Mouse (Mus musculus) heart, embryonic 14.5 days (tissue): ENCODE results near the gene Bin2. TPM values are rescaled to one million over a fixed set of nuclear protein-coding genes. Genes with fewer than 3 reads are reported as not detected.
"Not testable (repeated sequence)": the region's sequence is repeated elsewhere in the genome, so short reads cannot be mapped to it uniquely, and the experiment has no call there.

Experiments used
- ATAC-seq: fragments of 200-750 bp; cut with Nextera tagmentation; 2 replicates; pipeline ENCODE4 v1.8.0; 2017; ENCODE audit warnings: low read depth, moderate TSS enrichment; ENCODE audit not compliant: insufficient number of reproducible peaks, insufficient read depth, low FRiP score
- H3K27ac ChIP-seq, 2 experiments: fragments of 200-500 bp in 1 of 2; fragments of 300-500 bp in 1 of 2; sonication (generic) in 1 of 2; replicated peaks in 1 of 2; 2 replicates each; pipeline ENCODE4 v1.5.1; 2012 to 2014; ENCODE audit warnings: low read depth in 2 of 2, low read length in 2 of 2, control low read depth in 1 of 2, mild to moderate bottlenecking in 1 of 2, mixed read lengths in 1 of 2; ENCODE audit not compliant: control insufficient read depth in 1 of 2, insufficient read depth in 1 of 2
- H3K27me3 ChIP-seq: fragments of 300-500 bp; sonication (generic); 2 replicates; pipeline ENCODE4 v1.6.1; 2014; ENCODE audit warnings: mild to moderate bottlenecking, low read length, control low read depth; ENCODE audit not compliant: control insufficient read depth, insufficient read depth
- H3K36me3 ChIP-seq: fragments of 300-500 bp; sonication (generic); 2 replicates; pipeline ENCODE4 v1.6.1; 2014; ENCODE audit warnings: mild to moderate bottlenecking, control low read depth, low read length, mixed read lengths; ENCODE audit not compliant: control insufficient read depth, insufficient read depth
- H3K4me1 ChIP-seq, 2 experiments: fragments of 200-500 bp in 1 of 2; fragments of 300-500 bp in 1 of 2; sonication (generic) in 1 of 2; 2 replicates each; pipeline ENCODE4 v1.6.1; 2012 to 2014; ENCODE audit warnings: low read length in 2 of 2, control low read depth in 1 of 2, mixed read lengths in 1 of 2; ENCODE audit not compliant: control insufficient read depth in 2 of 2, insufficient read depth in 2 of 2
- H3K4me2 ChIP-seq: fragments of 300-500 bp; sonication (generic); 2 replicates; pipeline ENCODE4 v1.6.1; 2014; ENCODE audit warnings: mild to moderate bottlenecking, low read length
- H3K4me3 ChIP-seq, 2 experiments: fragments of 200-500 bp in 1 of 2; fragments of 300-500 bp in 1 of 2; sonication (generic) in 1 of 2; 2 replicates each; pipeline ENCODE4 v1.5.1; 2012 to 2014; ENCODE audit warnings: low read length in 2 of 2, mild to moderate bottlenecking in 2 of 2, control low read depth in 1 of 2, low read depth in 1 of 2, moderate library complexity in 1 of 2; ENCODE audit not compliant: control insufficient read depth in 1 of 2, insufficient read depth in 1 of 2
- H3K9ac ChIP-seq: fragments of 300-500 bp; sonication (generic); 2 replicates; pipeline ENCODE4 v1.6.1; 2014; ENCODE audit warnings: mild to moderate bottlenecking, low read length
- H3K9me3 ChIP-seq: fragments of 300-500 bp; sonication (generic); 2 replicates; pipeline ENCODE4 v1.6.1; 2016; ENCODE audit warnings: low read length, control low read depth; ENCODE audit not compliant: control insufficient read depth
- WGBS: fragments of 180-500 bp; shearing (Covaris S2); extraction: QIAGEN DNeasy Blood & Tissue Kit; methylation state at CpG from one replicate; pipeline ENCODE4 v1.1.7; 2014; 5-methylcytosine and 5-hydroxymethylcytosine counted together
- polyA plus RNA-seq: library from polyadenylated mRNA; unstranded; fragments of >200 nt; fragmentation: Nextera tagmentation; extraction: Ambion mirVana; gene quantifications from 2 replicates; pipeline ENCODE4 v1.2.1, GENCODE M21; 2014

Gene Bin2
- polyA plus RNA-seq, 1 experiment from 2014 or later: 2.8 TPM

DNA sequence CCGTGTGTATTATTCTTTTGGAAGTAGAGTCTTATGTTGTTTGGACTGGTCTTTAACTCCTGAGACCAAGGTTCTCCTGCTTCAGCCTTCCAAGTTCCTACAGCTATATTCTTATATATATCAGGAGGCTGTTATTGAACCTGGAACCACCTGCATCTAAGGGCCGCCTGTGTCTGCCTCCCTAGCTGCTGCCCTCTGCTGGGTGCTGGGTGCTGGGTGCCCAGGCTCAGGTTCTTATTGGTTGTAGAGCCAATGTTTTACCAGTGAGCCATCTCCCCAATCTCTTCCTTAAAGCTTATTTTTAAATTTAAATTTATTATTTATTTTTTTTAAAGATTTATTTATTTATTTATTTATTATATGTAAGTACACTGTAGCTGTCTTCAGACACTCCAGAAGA lies 56.9 kb downstream of the Bin2 start:
- H3K9me3 ChIP-seq: no peaks in the 10 kb centered on the region
- H3K36me3 ChIP-seq: peaks cover 5% of the 10 kb centered on the region
- H3K9ac ChIP-seq: no peak overlapping the region
- H3K27me3 ChIP-seq: no peaks in the 10 kb centered on the region
- H3K27ac ChIP-seq: no peak overlapping the region
- H3K4me1 ChIP-seq: peaks cover 8 to 16% of the 10 kb centered on the region in 2 experiments
- H3K4me3 ChIP-seq: no peak overlapping the region
- no peak for ATAC-seq
- whole genome bisulfite sequencing: 70% methylated on average over 2 of the region's 2 CpGs
- no peak overlapping the region for H3K4me2 ChIP-seq

DNA sequence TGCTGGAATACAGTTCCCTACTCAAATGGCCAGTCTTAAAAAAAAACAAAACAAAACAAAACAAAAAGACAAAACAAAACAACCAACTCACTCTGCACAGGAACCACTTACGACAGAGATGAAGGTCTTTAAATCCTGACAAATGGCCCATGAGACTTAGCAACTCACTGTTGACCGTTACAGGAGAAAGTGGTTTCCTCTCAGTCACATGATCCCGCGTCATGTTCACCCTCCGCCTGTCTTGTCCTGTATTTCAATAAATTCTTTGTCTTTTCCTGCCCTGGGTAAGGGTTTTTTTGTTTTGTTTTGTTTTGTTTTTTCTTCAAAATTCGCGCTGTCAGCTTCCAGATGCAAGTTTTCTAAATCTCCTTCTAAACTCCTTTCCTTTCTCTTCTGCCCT lies 57.4 kb downstream of the Bin2 start:
- Histone ChIP-seq H3K4me3 (no peak overlapping the region), H3K9ac (no peak overlapping the region)
- ATAC-seq: no peak

GRCm38 (mm10) chr15:100606677-100607076 lies 62.7 kb downstream of the Bin2 start:
- WGBS: 89% methylated on average over 8 of the region's 8 CpGs
- not testable (repeated sequence) for H3K4me2 ChIP-seq, H3K9ac ChIP-seq, H3K4me3 ChIP-seq, H3K4me1 ChIP-seq, H3K27me3 ChIP-seq, H3K27ac ChIP-seq, ATAC-seq, H3K36me3 ChIP-seq, H3K9me3 ChIP-seq

More for the DNA sequence above, 57.4 kb downstream of the Bin2 start:
- Histone ChIP-seq H3K9me3 (no peaks in the 10 kb centered on the region), H3K36me3 (0 out of 2 replicates have a peak, but pooled peaks cover under 1% of the 10 kb centered on the region), H3K27ac (no peak overlapping the region), H3K27me3 (no peaks in the 10 kb centered on the region), H3K4me1 (peaks cover 8 to 16% of the 10 kb centered on the region in 2 experiments), H3K4me2 (no peak overlapping the region)
- WGBS: 76% methylated on average over 7 of the region's 7 CpGs

DNA sequence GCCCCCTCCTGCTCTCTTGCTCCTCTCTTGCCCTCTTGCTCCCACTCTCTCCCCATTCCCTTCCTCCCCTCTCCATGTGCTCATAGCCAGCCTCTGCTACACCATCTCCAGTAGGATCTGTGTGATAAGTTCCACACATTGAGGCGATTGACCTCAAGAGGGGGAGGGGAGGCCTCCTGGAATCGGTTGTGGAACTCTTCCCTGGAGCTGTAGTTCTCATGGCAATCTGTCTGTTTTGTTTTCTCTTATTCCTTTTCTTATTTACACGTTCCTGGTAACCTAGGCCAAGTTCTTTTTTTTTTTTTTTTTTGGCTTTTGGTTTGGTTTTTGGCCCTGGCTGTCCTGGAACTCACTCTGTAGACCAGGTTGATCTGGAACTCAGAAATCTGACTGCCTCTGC lies 67.7 kb downstream of the Bin2 start:
- H3K4me3 ChIP-seq: no peak overlapping the region
- H3K9me3 ChIP-seq: no peaks in the 10 kb centered on the region
- peaks cover 9% of the 10 kb centered on the region; the same call in 1 of the 2 replicates for H3K27me3 ChIP-seq
- H3K9ac ChIP-seq: no peak overlapping the region
- H3K4me2 ChIP-seq: no peak overlapping the region
- 59% methylated on average over 3 of the region's 3 CpGs for WGBS
- H3K27ac ChIP-seq: no peak overlapping the region
- ATAC-seq: no peak
- peaks cover 12 to 13% of the 10 kb centered on the region in 2 experiments for H3K4me1 ChIP-seq
- H3K36me3 ChIP-seq: no peaks in the 10 kb centered on the region

DNA sequence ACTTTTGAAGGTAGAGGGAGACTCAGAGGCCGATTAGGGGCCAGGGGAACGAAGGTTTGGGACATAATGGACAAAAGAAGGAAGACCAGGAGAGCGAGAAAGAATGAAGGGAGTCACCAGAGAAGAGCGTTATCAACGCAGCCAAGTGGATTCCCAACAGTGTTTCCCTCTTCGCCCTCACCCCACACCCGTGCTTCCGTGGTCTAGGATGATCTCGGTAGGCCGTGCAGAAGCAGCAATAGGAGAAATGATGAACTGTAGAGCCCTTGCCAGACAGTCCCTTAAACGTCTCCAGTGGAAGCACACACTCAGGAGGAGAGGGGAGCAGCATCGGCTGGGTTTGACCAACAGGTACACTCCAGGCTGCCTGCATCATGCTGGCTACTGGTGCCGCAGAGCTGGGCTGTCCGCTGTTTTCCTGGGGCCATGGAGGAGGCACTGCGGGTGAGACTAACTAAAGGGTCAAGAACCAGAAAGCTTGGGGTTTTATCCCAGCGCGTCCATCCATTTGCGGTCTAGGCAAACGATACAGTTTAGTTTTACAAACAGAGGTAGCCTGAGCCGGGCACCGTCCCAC lies 68.6 kb downstream of the Bin2 start:
- whole genome bisulfite sequencing: 25% methylated on average over 21 of the region's 21 CpGs
- Histone ChIP-seq H3K4me2 (peak overlapping the region; percentile 92), H3K9ac (peak overlapping the region; percentile 92), H3K36me3 (no peaks in the 10 kb centered on the region), H3K27ac (no peak overlapping the region), H3K4me1 (peaks cover 12 to 13% of the 10 kb centered on the region in 2 experiments), H3K4me3 (peak overlapping the region; percentile 71 to 86), H3K9me3 (no peaks in the 10 kb centered on the region), H3K27me3 (peaks cover 9% of the 10 kb centered on the region; the same call in 1 of the 2 replicates)
- no peak for ATAC-seq

- peaks cover 9% of the 10 kb centered on the region; the same call in 1 of the 2 replicates for H3K27me3 ChIP-seq
- peak overlapping the region; percentile 92 for H3K9ac ChIP-seq
- H3K4me2 ChIP-seq: peak overlapping the region; percentile 92
- H3K4me1 ChIP-seq: peaks cover 10 to 12% of the 10 kb centered on the region in 2 experiments
- 1% methylated on average over 35 of the region's 35 CpGs for WGBS
- no peaks in the 10 kb centered on the region for H3K36me3 ChIP-seq
- peak overlapping the region in 1 of 2 experiments; percentile 82; a peak in 2 of 4 replicates for H3K27ac ChIP-seq
- ATAC-seq: peak; percentile 58
- H3K4me3 ChIP-seq: peak overlapping the region; percentile 71 to 86
- H3K9me3 ChIP-seq: no peaks in the 10 kb centered on the region
Measured at GRCm38 (mm10) chr15:100600047-100600695, 69.2 kb downstream of the Bin2 start.

- peaks cover 9% of the 10 kb centered on the region; the same call in 1 of the 2 replicates for H3K27me3 ChIP-seq
- peak; percentile 53 for ATAC-seq
- H3K27ac ChIP-seq: peak within 1 kb of the TSS; percentile 25 to 82; a peak in 3 of 4 replicates
- no peaks in the 10 kb centered on the region for H3K9me3 ChIP-seq
- H3K4me1 ChIP-seq: peaks cover 10% of the 10 kb centered on the region in 2 experiments
- peak within 1 kb of the TSS; percentile 92 for H3K9ac ChIP-seq
- peak within 1 kb of the TSS; percentile 71 to 86 for H3K4me3 ChIP-seq
- no peaks in the 10 kb centered on the region for H3K36me3 ChIP-seq
- peak within 1 kb of the TSS; percentile 92 for H3K4me2 ChIP-seq
- under 1% methylated on average over 74 of the region's 76 CpGs for WGBS
Measured at GRCm38 (mm10) chr15:100599276-100600046, 69.9 kb downstream of the Bin2 start, which contains the start of gene Pou6f1. Gene Pou6f1 (minus strand): TSS chr15:100599984.
